Mouse (Mus musculus): ENCODE measurements around the gene Hist1h2bh.

Hist1h2bh gene

GRCm38 (mm10) chr13:23506819-23507515 is 36.2 kb downstream of the Hist1h2bh start:
- DNase-seq (ENCODE audit: low read depth in 2 of 2, low spot score in 2 of 2) = no peak

- DNase-seq (ENCODE audit: low read depth in 2 of 2, low spot score in 2 of 2) = peak; percentile 42 to 53
Observed at GRCm38 (mm10) chr13:23506351-23506750, 36.8 kb downstream of the Hist1h2bh start.

DNA sequence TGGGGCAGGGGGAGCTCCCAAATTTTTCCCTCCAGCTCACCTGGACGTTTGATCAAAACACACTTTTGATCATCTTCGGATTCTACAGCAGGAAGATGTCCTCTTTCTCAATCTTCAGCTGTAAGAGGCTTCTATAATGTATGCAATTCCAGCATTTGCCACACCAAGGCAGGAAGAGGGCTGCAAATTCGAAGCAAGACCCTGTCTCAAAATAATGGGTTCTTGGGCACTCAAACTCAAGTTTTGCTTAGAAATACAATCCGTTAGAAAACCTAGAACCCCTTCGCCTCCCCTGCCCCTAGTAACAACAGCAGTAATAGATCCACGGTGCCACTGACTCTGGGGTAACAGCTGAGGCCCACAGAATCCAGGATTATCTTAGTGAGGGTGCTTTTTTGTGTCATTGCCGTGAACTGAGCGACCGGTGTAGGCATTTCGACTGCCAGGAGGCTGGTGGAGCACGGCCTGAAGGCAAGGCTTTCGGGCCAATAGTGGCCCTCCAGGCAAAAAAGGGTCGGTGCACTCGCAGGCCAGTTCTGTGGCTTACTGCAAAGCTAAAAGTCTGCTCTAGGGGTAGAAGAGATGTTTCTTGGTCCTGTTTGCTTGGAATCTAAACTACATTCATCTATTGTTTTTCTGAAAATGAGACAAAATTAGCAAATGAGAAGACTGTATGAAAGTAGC is 37.4 kb downstream of the Hist1h2bh start:
- DNase-seq (ENCODE audit: low read depth in 2 of 2, low spot score in 2 of 2) = no peak

- DNase-seq (ENCODE audit: low read depth in 2 of 2, low spot score in 2 of 2) = peak; percentile 41 to 57
Observed at GRCm38 (mm10) chr13:23503797-23504196, 39.4 kb downstream of the Hist1h2bh start.

- no peak for DNase-seq (ENCODE audit: low read depth in 2 of 2, low spot score in 2 of 2)
Observed at GRCm38 (mm10) chr13:23502916-23503315, 40.3 kb downstream of the Hist1h2bh start.

- no peak for DNase-seq (ENCODE audit: low read depth in 2 of 2, low spot score in 2 of 2)
Observed at GRCm38 (mm10) chr13:23502031-23502567, 41.1 kb downstream of the Hist1h2bh start.

GRCm38 (mm10) chr13:23501511-23501910 is 41.7 kb downstream of the Hist1h2bh start:
- no peak for DNase-seq (ENCODE audit: low read depth in 2 of 2, low spot score in 2 of 2)

GRCm38 (mm10) chr13:23500424-23501200 is 42.6 kb downstream of the Hist1h2bh start:
- peak; percentile 78 to 84 for DNase-seq (ENCODE audit: low read depth in 2 of 2, low spot score in 2 of 2)

GRCm38 (mm10) chr13:23499943-23500342 is 43.2 kb downstream of the Hist1h2bh start:
- no peak for DNase-seq (ENCODE audit: low read depth in 2 of 2, low spot score in 2 of 2)

- no peak for DNase-seq (ENCODE audit: low read depth in 2 of 2, low spot score in 2 of 2)
Observed at GRCm38 (mm10) chr13:23498653-23499052, 44.5 kb downstream of the Hist1h2bh start.

- DNase-seq (ENCODE audit: low read depth in 2 of 2, low spot score in 2 of 2) = no peak
Observed at GRCm38 (mm10) chr13:23497656-23498321, 45.4 kb downstream of the Hist1h2bh start.

DNA sequence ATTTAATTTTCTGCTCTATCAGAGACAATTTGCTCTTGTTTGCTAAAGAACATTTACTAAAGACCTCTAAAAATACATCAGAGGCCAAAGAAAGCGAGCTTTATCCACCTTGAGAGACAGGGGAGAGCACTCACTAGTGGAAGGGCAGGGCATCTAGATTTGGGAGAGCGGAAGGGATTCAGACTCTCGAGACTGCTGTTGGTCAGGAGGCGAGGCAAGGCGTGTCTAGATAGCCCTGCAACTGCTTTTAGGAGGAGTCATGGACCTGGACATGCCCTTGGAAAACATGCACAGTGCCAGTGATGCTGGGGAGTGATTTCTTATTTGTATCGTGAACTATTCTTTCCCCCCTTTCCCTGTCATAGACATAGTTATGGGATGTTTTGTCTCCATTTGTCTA is 47.7 kb downstream of the Hist1h2bh start:
- no peak for DNase-seq (ENCODE audit: low read depth in 2 of 2, low spot score in 2 of 2)

GRCm38 (mm10) chr13:23491990-23492389 is 51.2 kb downstream of the Hist1h2bh start:
- no peak for DNase-seq (ENCODE audit: low read depth in 2 of 2, low spot score in 2 of 2)

Data from CD8-positive naive resting alpha-beta T cell, adult 2 months (primary cell).